Mouse (Mus musculus) brown adipose tissue, adult 24 weeks (tissue): ENCODE measurements around the gene P4ha1. TPM values are rescaled to one million over a fixed set of nuclear protein-coding genes. Genes with fewer than 3 reads are reported as not detected.

Source experiments
- polyA plus RNA-seq: library from polyadenylated mRNA; stranded (reverse); fragments of >200 nt; gene quantifications from 2 replicates; pipeline ENCODE4 v1.2.4, GENCODE M21; 2012; ENCODE audit not compliant: missing spikeins, insufficient read depth, insufficient read length

The P4ha1 gene
- polyA plus RNA-seq, 1 experiment, result 13.4 TPM

Other genes starting within 250 kb of the P4ha1 start
- 25.7 and 37.1 TPM in 2 replicates for gene Sept10, start 101.4 kb upstream of the P4ha1 start, polyA plus RNA-seq
- gene Sowahc, start 101.3 kb upstream of the P4ha1 start, polyA plus RNA-seq, result 24.0 and 37.9 TPM in 2 replicates
- gene Gm10273, start 72.3 kb downstream of the P4ha1 start, polyA plus RNA-seq, result 157 and 189 TPM in 2 replicates
- not detected in 2 replicates for gene Pla2g12b, start 80.4 kb downstream of the P4ha1 start, polyA plus RNA-seq
- gene Oit3, start 118.5 kb downstream of the P4ha1 start, polyA plus RNA-seq, result not detected in 2 replicates